Mouse (Mus musculus): ENCODE measurements at regions not wholly inside any gene's neighbourhood (a gene's known extent, or its start where the extent isn't known, plus 50 kb on each side); places are given as distances from the start of the nearest gene placed in this dataset.

GRCm38 (mm10) chr16:76183105-76183504 lies 161.0 kb upstream of the Samsn1 start:
- H3K9me3 ChIP-seq (replicated peaks): no peaks in the 10 kb centered on the region
- no peak for ATAC-seq (ENCODE audit: insufficient read depth)
- H3K27ac ChIP-seq (replicated peaks): no peak overlapping the region
- no peaks in the 10 kb centered on the region for H3K27me3 ChIP-seq
- H3K4me1 ChIP-seq (replicated peaks): no peaks in the 10 kb centered on the region
- no peak overlapping the region for H3K4me2 ChIP-seq
- no peak overlapping the region for H3K4me3 ChIP-seq (replicated peaks)
- H3K9ac ChIP-seq: no peak overlapping the region
- no peaks in the 10 kb centered on the region for H3K36me3 ChIP-seq (replicated peaks)
- WGBS (ENCODE audit: insufficient replicate concordance): 32% methylated on average over 3 of the region's 3 CpGs

GRCm38 (mm10) chr16:76181596-76181995 lies 159.5 kb upstream of the Samsn1 start:
- Histone ChIP-seq H3K4me2 (no peak overlapping the region), H3K4me1 (replicated peaks) (no peaks in the 10 kb centered on the region), H3K9ac (no peak overlapping the region), H3K27ac (replicated peaks) (no peak overlapping the region), H3K27me3 (no peaks in the 10 kb centered on the region), H3K4me3 (replicated peaks) (no peak overlapping the region), H3K9me3 (replicated peaks) (no peaks in the 10 kb centered on the region), H3K36me3 (replicated peaks) (no peaks in the 10 kb centered on the region)
- WGBS (ENCODE audit: insufficient replicate concordance): 65% methylated on average over 3 of the region's 3 CpGs
- ATAC-seq (ENCODE audit: insufficient read depth): no peak

- H3K27ac ChIP-seq (replicated peaks): no peak overlapping the region
- no peaks in the 10 kb centered on the region for H3K9me3 ChIP-seq (replicated peaks)
- no peak for ATAC-seq (ENCODE audit: insufficient read depth)
- WGBS (ENCODE audit: insufficient replicate concordance): 34% methylated on average over 2 of the region's 2 CpGs
- no peak overlapping the region for H3K4me2 ChIP-seq
- no peaks in the 10 kb centered on the region for H3K36me3 ChIP-seq (replicated peaks)
- no peak overlapping the region for H3K4me3 ChIP-seq (replicated peaks)
- H3K9ac ChIP-seq: no peak overlapping the region
- H3K4me1 ChIP-seq (replicated peaks): no peaks in the 10 kb centered on the region
- H3K27me3 ChIP-seq: no peaks in the 10 kb centered on the region
Measured at GRCm38 (mm10) chr16:76167651-76168050, 145.6 kb upstream of the Samsn1 start.

- H3K27ac ChIP-seq (replicated peaks): no peak overlapping the region
- no peak overlapping the region for H3K9ac ChIP-seq
- no peak overlapping the region for H3K4me3 ChIP-seq (replicated peaks)
- H3K36me3 ChIP-seq (replicated peaks): no peaks in the 10 kb centered on the region
- H3K4me1 ChIP-seq (replicated peaks): no peaks in the 10 kb centered on the region
- H3K9me3 ChIP-seq (replicated peaks): no peaks in the 10 kb centered on the region
- no peak overlapping the region for H3K4me2 ChIP-seq
- ATAC-seq (ENCODE audit: insufficient read depth): no peak
- no peaks in the 10 kb centered on the region for H3K27me3 ChIP-seq
- WGBS (ENCODE audit: insufficient replicate concordance): 75% methylated on average over 5 of the region's 5 CpGs
Measured at GRCm38 (mm10) chr16:76160879-76161278, 138.8 kb upstream of the Samsn1 start.

GRCm38 (mm10) chr16:76158585-76158984 lies 136.5 kb upstream of the Samsn1 start:
- no peak overlapping the region for H3K27ac ChIP-seq (replicated peaks)
- no peak overlapping the region for H3K9ac ChIP-seq
- no peak overlapping the region for H3K4me3 ChIP-seq (replicated peaks)
- WGBS (ENCODE audit: insufficient replicate concordance): 76% methylated on average over 7 of the region's 7 CpGs
- no peaks in the 10 kb centered on the region for H3K36me3 ChIP-seq (replicated peaks)
- no peak for ATAC-seq (ENCODE audit: insufficient read depth)
- H3K9me3 ChIP-seq (replicated peaks): no peaks in the 10 kb centered on the region
- no peaks in the 10 kb centered on the region for H3K4me1 ChIP-seq (replicated peaks)
- H3K27me3 ChIP-seq: no peaks in the 10 kb centered on the region
- no peak overlapping the region for H3K4me2 ChIP-seq

GRCm38 (mm10) chr16:76153766-76154525 lies 131.9 kb upstream of the Samsn1 start:
- WGBS (ENCODE audit: insufficient replicate concordance): 72% methylated on average over 12 of the region's 12 CpGs
- H3K27ac ChIP-seq (replicated peaks): no peak overlapping the region

GRCm38 (mm10) chr16:76149581-76149980 lies 127.5 kb upstream of the Samsn1 start:
- ATAC-seq (ENCODE audit: insufficient read depth): no peak
- Histone ChIP-seq H3K9me3 (replicated peaks) (no peaks in the 10 kb centered on the region), H3K36me3 (replicated peaks) (no peaks in the 10 kb centered on the region), H3K9ac (no peak overlapping the region), H3K4me3 (replicated peaks) (no peak overlapping the region), H3K27me3 (no peaks in the 10 kb centered on the region), H3K4me2 (no peak overlapping the region), H3K27ac (replicated peaks) (no peak overlapping the region), H3K4me1 (replicated peaks) (no peaks in the 10 kb centered on the region)
- 57% methylated on average over 5 of the region's 5 CpGs for WGBS (ENCODE audit: insufficient replicate concordance)

More at GRCm38 (mm10) chr16:76153766-76154525, 131.9 kb upstream of the Samsn1 start:
- Histone ChIP-seq H3K4me3 (replicated peaks) (no peak overlapping the region), H3K36me3 (replicated peaks) (no peaks in the 10 kb centered on the region), H3K27me3 (no peaks in the 10 kb centered on the region), H3K4me1 (replicated peaks) (no peaks in the 10 kb centered on the region), H3K9me3 (replicated peaks) (no peaks in the 10 kb centered on the region), H3K9ac (no peak overlapping the region), H3K4me2 (no peak overlapping the region)
- ATAC-seq (ENCODE audit: insufficient read depth): no peak

GRCm38 (mm10) chr16:76133892-76134291 lies 111.8 kb upstream of the Samsn1 start:
- Histone ChIP-seq H3K9me3 (replicated peaks) (no peaks in the 10 kb centered on the region), H3K4me1 (replicated peaks) (no peaks in the 10 kb centered on the region), H3K27me3 (no peaks in the 10 kb centered on the region), H3K9ac (no peak overlapping the region), H3K4me2 (no peak overlapping the region), H3K27ac (replicated peaks) (no peak overlapping the region), H3K4me3 (replicated peaks) (no peak overlapping the region), H3K36me3 (replicated peaks) (no peaks in the 10 kb centered on the region)
- ATAC-seq (ENCODE audit: insufficient read depth): no peak
- WGBS (ENCODE audit: insufficient replicate concordance): 48% methylated on average over 2 of the region's 2 CpGs

- Histone ChIP-seq H3K36me3 (replicated peaks) (no peaks in the 10 kb centered on the region), H3K27me3 (no peaks in the 10 kb centered on the region), H3K4me3 (replicated peaks) (no peak overlapping the region), H3K4me2 (no peak overlapping the region), H3K9ac (no peak overlapping the region), H3K4me1 (replicated peaks) (no peaks in the 10 kb centered on the region), H3K9me3 (replicated peaks) (no peaks in the 10 kb centered on the region), H3K27ac (replicated peaks) (no peak overlapping the region)
- 65% methylated on average over 9 of the region's 9 CpGs for WGBS (ENCODE audit: insufficient replicate concordance)
- ATAC-seq (ENCODE audit: insufficient read depth): no peak
Measured at GRCm38 (mm10) chr16:76130486-76130885, 108.4 kb upstream of the Samsn1 start.

- H3K4me2 ChIP-seq: no peak overlapping the region
- H3K9ac ChIP-seq: no peak overlapping the region
- no peaks in the 10 kb centered on the region for H3K27me3 ChIP-seq
- no peaks in the 10 kb centered on the region for H3K9me3 ChIP-seq (replicated peaks)
- no peak overlapping the region for H3K4me3 ChIP-seq (replicated peaks)
- ATAC-seq (ENCODE audit: insufficient read depth): no peak
- 69% methylated on average over 2 of the region's 2 CpGs for WGBS (ENCODE audit: insufficient replicate concordance)
- no peak overlapping the region for H3K27ac ChIP-seq (replicated peaks)
- H3K4me1 ChIP-seq (replicated peaks): no peaks in the 10 kb centered on the region
- no peaks in the 10 kb centered on the region for H3K36me3 ChIP-seq (replicated peaks)
Measured at GRCm38 (mm10) chr16:76129982-76130381, 107.9 kb upstream of the Samsn1 start.

GRCm38 (mm10) chr16:76123021-76123384 lies 100.9 kb upstream of the Samsn1 start:
- WGBS (ENCODE audit: insufficient replicate concordance): 30% methylated on average over 5 of the region's 5 CpGs
- H3K27ac ChIP-seq (replicated peaks): no peak overlapping the region
- 0 out of 2 replicates have a peak, but pooled peaks cover 4% of the 10 kb centered on the region for H3K4me1 ChIP-seq (replicated peaks)
- H3K9ac ChIP-seq: no peak overlapping the region
- no peaks in the 10 kb centered on the region for H3K36me3 ChIP-seq (replicated peaks)
- no peak for ATAC-seq (ENCODE audit: insufficient read depth)
- H3K27me3 ChIP-seq: no peaks in the 10 kb centered on the region
- H3K4me2 ChIP-seq: no peak overlapping the region
- no peak overlapping the region for H3K4me3 ChIP-seq (replicated peaks)
- H3K9me3 ChIP-seq (replicated peaks): no peaks in the 10 kb centered on the region
